Mouse (Mus musculus) CD4-positive, CD25-positive, alpha-beta regulatory T cell (primary cell): Measurements from ENCODE around the gene Slc25a13. TPM values are rescaled to one million over a fixed set of nuclear protein-coding genes. Genes with fewer than 3 reads are reported as not detected.

ENCODE experiments used
- polyA plus RNA-seq: library from polyadenylated mRNA; unstranded; fragments of 100-300 nt; shearing (Covaris generic); gene quantifications from one replicate; pipeline ENCODE4 v1.2.1, GENCODE M21; 2017

Gene Slc25a13
- 7.3 TPM for polyA plus RNA-seq

DNA sequence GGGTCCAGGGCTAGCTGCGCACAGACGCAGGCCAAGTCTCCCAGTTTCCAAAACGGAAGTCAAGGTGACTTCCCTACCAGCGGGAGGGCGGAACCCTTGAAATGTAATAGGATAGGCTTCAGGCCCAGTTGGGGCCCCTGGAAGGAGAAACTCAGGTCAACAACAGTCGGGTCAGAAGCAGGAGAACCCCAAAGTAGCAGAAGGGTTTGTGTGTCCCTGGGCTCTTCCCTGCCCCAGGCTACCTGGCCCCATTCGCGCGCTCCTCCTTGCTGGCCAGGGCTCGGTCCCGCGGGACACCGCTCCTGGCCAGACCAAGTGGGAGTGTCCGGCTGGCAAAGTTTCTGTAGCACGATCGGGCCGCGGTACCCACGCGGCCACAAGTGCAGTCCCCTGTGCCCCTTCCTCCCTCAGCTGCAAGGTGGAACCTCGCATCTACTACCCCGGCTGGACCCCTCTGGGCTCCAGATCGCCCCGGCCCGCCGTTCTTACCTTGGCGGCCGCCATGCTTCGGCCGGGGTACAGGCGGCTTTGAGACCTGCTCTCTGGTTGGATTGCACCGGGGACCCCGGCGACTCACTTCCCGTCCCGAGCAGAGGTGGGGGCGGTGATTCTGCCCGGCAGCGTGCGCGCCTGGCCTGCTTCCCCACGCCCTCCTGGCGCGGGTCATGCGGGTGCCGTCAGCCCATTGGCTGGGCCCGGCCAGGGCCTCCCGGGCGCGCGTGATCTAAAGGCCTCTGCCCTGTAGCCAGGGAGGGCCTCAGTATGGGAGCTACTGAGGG, at the start of gene Slc25a13:
Slc25a13 (minus strand) TSS at position 667 of the 779 bp plus-strand sequence.

